Mouse (Mus musculus): Measurements from ENCODE around the gene Zfp808.

DNA sequence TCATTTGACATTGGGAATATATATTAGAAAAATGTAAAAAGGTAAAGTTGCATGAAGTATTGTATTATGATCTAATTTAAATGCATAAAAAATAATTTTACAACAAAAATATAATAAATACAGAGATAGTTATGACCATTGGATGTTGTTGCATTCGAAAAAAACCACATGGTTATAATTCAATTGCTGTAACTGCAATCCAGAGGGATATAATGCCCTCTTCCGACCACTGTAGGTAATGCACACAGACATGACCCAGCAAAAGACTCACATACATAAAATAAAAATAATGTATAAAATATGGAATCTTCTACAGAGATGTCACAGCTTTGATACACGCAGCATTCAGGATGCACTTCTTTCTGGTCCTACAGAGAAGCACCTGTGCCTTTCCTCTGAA lies 115.6 kb downstream of the Zfp808 start:
- TF ChIP-seq GATA1 (IDR thresholded peaks at IDR 0.05; ENCODE audit: borderline replicate concordance, low read length) (no peak), FLI1 (IDR thresholded peaks at IDR 0.05; ENCODE audit: low read length) (no peak)
